Mouse (Mus musculus): ENCODE measurements around the gene Abcc8. TPM values are rescaled to one million over a fixed set of nuclear protein-coding genes. Genes with fewer than 3 reads are reported as not detected.
A peak's percentile ranks its signal among the peaks of the same experiment; 100 is the strongest.

Gene Abcc8
- polyA plus RNA-seq (2012; rRNA removed): 57.1 and 64.5 TPM in 2 replicates

GRCm38 (mm10) chr7:46179431-46180275 is at the start of gene Abcc8:
Gene Abcc8 (minus strand): TSS chr7:46180033.
- TF ChIP-seq POLR2A (IDR thresholded peaks at IDR 0.05; ENCODE audit: borderline replicate concordance, insufficient read depth, low read length): peak; percentile 77
- TF ChIP-seq CTCF (IDR thresholded peaks at IDR 0.05; ENCODE audit: borderline replicate concordance, insufficient read depth, low read depth, low read length): no peak
- peak; percentile 71 to 76 for DNase-seq
- H3K27ac ChIP-seq (ENCODE audit: insufficient read depth, low read length): peak within 1 kb of the TSS; percentile 51
- H3K4me1 ChIP-seq (ENCODE audit: control insufficient read depth, insufficient read depth, low read length): peaks cover 21% of the 10 kb centered on the region
- no peaks in the 10 kb centered on the region for H3K27me3 ChIP-seq (ENCODE audit: control insufficient read depth, insufficient read depth, low read length)
- 1% methylated on average over 75 of the region's 75 CpGs for WGBS
- H3K4me3 ChIP-seq (replicated peaks; ENCODE audit: insufficient read depth, low read depth, low read length): peak within 1 kb of the TSS; percentile 68

DNA sequence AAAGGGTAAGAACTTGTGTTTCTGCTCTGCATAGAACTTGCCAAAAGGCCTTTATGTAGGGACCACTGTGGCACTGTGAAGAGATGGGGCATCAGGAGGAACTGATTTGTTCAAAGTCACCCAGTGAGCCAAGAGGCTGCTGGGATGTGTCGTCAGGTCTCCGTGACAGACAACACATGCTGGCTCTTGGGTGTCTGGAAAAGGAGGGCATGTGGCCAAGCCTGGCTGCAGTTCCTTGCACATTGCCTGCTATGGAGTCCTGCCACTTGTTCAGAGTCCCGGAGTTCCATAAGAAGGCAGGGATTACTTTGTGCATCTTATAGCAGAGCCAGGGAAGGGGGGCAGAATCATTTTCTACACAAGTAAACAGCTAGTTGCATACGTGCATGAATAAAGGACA is 47.1 kb upstream of the Abcc8 start:
- Histone ChIP-seq H3K27me3 (ENCODE audit: control insufficient read depth, insufficient read depth, low read length) (no peaks in the 10 kb centered on the region), H3K27ac (ENCODE audit: insufficient read depth, low read length) (no peak overlapping the region), H3K4me3 (replicated peaks; ENCODE audit: insufficient read depth, low read depth, low read length) (no peak overlapping the region), H3K4me1 (ENCODE audit: control insufficient read depth, insufficient read depth, low read length) (peaks cover 3% of the 10 kb centered on the region; the same call in 1 of the 2 replicates)
- no peak for TF ChIP-seq CTCF (IDR thresholded peaks at IDR 0.05; ENCODE audit: borderline replicate concordance, insufficient read depth, low read depth, low read length)
- no peak for TF ChIP-seq POLR2A (IDR thresholded peaks at IDR 0.05; ENCODE audit: borderline replicate concordance, insufficient read depth, low read length)
- DNase-seq: peak; percentile 59 to 76
- 19% methylated on average over 4 of the region's 4 CpGs for WGBS

GRCm38 (mm10) chr7:46226253-46226652 is 46.4 kb upstream of the Abcc8 start:
- H3K27me3 ChIP-seq (ENCODE audit: control insufficient read depth, insufficient read depth, low read length): no peaks in the 10 kb centered on the region
- H3K4me1 ChIP-seq (ENCODE audit: control insufficient read depth, insufficient read depth, low read length): peaks cover 3% of the 10 kb centered on the region; the same call in 1 of the 2 replicates
- DNase-seq: peak; percentile 52 to 61
- 40% methylated on average over 7 of the region's 7 CpGs for WGBS
- TF ChIP-seq POLR2A (IDR thresholded peaks at IDR 0.05; ENCODE audit: borderline replicate concordance, insufficient read depth, low read length): no peak
- peak; percentile 74 for TF ChIP-seq CTCF (IDR thresholded peaks at IDR 0.05; ENCODE audit: borderline replicate concordance, insufficient read depth, low read depth, low read length)
- no peak overlapping the region for H3K4me3 ChIP-seq (replicated peaks; ENCODE audit: insufficient read depth, low read depth, low read length)
- H3K27ac ChIP-seq (ENCODE audit: insufficient read depth, low read length): no peak overlapping the region

DNA sequence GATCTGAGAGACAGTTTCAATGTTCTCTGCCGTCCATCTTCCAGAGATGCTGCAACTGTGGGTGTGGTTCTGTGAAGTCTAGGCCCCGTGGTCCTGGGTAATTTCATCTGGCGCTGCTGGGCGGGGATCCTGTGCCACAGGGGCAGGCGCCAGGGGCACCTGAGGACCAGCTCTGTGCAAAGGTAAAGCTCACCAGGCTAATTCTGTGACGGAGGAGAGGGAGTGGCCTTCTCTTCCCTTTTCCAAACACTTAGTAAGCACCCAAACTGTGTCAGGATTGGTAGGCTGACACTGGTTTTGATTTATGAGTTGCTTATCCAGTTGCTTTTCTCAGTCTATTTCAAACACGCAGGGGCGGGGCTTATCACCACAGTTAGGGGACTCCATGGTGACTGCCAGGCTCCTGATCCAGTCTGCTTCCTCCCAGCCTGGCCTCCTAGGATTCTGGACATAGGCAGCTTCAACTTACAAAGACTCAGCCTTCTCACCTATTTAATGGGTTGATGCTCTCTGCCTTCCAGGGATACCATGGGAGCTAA is 40.8 kb upstream of the Abcc8 start:
- no peak overlapping the region for H3K27ac ChIP-seq (ENCODE audit: insufficient read depth, low read length)
- TF ChIP-seq CTCF (IDR thresholded peaks at IDR 0.05; ENCODE audit: borderline replicate concordance, insufficient read depth, low read depth, low read length): no peak
- no peak for TF ChIP-seq POLR2A (IDR thresholded peaks at IDR 0.05; ENCODE audit: borderline replicate concordance, insufficient read depth, low read length)
- no peak for DNase-seq
- H3K27me3 ChIP-seq (ENCODE audit: control insufficient read depth, insufficient read depth, low read length): no peaks in the 10 kb centered on the region
- H3K4me3 ChIP-seq (replicated peaks; ENCODE audit: insufficient read depth, low read depth, low read length): no peak overlapping the region
- WGBS: 87% methylated on average over 8 of the region's 8 CpGs
- no peaks in the 10 kb centered on the region for H3K4me1 ChIP-seq (ENCODE audit: control insufficient read depth, insufficient read depth, low read length)

GRCm38 (mm10) chr7:46218415-46218814 is 38.6 kb upstream of the Abcc8 start:
- no peak for TF ChIP-seq CTCF (IDR thresholded peaks at IDR 0.05; ENCODE audit: borderline replicate concordance, insufficient read depth, low read depth, low read length)
- no peak for TF ChIP-seq POLR2A (IDR thresholded peaks at IDR 0.05; ENCODE audit: borderline replicate concordance, insufficient read depth, low read length)
- 38% methylated on average over 11 of the region's 11 CpGs for WGBS
- DNase-seq: no peak

GRCm38 (mm10) chr7:46216481-46216880 is 36.6 kb upstream of the Abcc8 start:
- Histone ChIP-seq H3K27me3 (ENCODE audit: control insufficient read depth, insufficient read depth, low read length) (no peaks in the 10 kb centered on the region), H3K4me3 (replicated peaks; ENCODE audit: insufficient read depth, low read depth, low read length) (no peak overlapping the region), H3K4me1 (ENCODE audit: control insufficient read depth, insufficient read depth, low read length) (no peaks in the 10 kb centered on the region), H3K27ac (ENCODE audit: insufficient read depth, low read length) (no peak overlapping the region)
- WGBS: 34% methylated on average over 2 of the region's 2 CpGs
- DNase-seq: no peak
- TF ChIP-seq CTCF (IDR thresholded peaks at IDR 0.05; ENCODE audit: borderline replicate concordance, insufficient read depth, low read depth, low read length): no peak
- no peak for TF ChIP-seq POLR2A (IDR thresholded peaks at IDR 0.05; ENCODE audit: borderline replicate concordance, insufficient read depth, low read length)

More at GRCm38 (mm10) chr7:46218415-46218814, 38.6 kb upstream of the Abcc8 start:
- Histone ChIP-seq H3K27me3 (ENCODE audit: control insufficient read depth, insufficient read depth, low read length) (no peaks in the 10 kb centered on the region), H3K4me3 (replicated peaks; ENCODE audit: insufficient read depth, low read depth, low read length) (no peak overlapping the region), H3K27ac (ENCODE audit: insufficient read depth, low read length) (no peak overlapping the region), H3K4me1 (ENCODE audit: control insufficient read depth, insufficient read depth, low read length) (no peaks in the 10 kb centered on the region)

- no peak for TF ChIP-seq CTCF (IDR thresholded peaks at IDR 0.05; ENCODE audit: borderline replicate concordance, insufficient read depth, low read depth, low read length)
- TF ChIP-seq POLR2A (IDR thresholded peaks at IDR 0.05; ENCODE audit: borderline replicate concordance, insufficient read depth, low read length): no peak
- no peaks in the 10 kb centered on the region for H3K27me3 ChIP-seq (ENCODE audit: control insufficient read depth, insufficient read depth, low read length)
Observed at GRCm38 (mm10) chr7:46210276-46210675, 30.4 kb upstream of the Abcc8 start.

GRCm38 (mm10) chr7:46208131-46208530 is 28.3 kb upstream of the Abcc8 start:
- Histone ChIP-seq H3K27me3 (ENCODE audit: control insufficient read depth, insufficient read depth, low read length) (no peaks in the 10 kb centered on the region), H3K27ac (ENCODE audit: insufficient read depth, low read length) (no peak overlapping the region), H3K4me1 (ENCODE audit: control insufficient read depth, insufficient read depth, low read length) (no peaks in the 10 kb centered on the region), H3K4me3 (replicated peaks; ENCODE audit: insufficient read depth, low read depth, low read length) (no peak overlapping the region)
- no peak for DNase-seq
- WGBS: 87% methylated on average over 8 of the region's 8 CpGs
- no peak for TF ChIP-seq CTCF (IDR thresholded peaks at IDR 0.05; ENCODE audit: borderline replicate concordance, insufficient read depth, low read depth, low read length)
- TF ChIP-seq POLR2A (IDR thresholded peaks at IDR 0.05; ENCODE audit: borderline replicate concordance, insufficient read depth, low read length): no peak

More at GRCm38 (mm10) chr7:46210276-46210675, 30.4 kb upstream of the Abcc8 start:
- H3K27ac ChIP-seq (ENCODE audit: insufficient read depth, low read length): no peak overlapping the region
- no peak overlapping the region for H3K4me3 ChIP-seq (replicated peaks; ENCODE audit: insufficient read depth, low read depth, low read length)
- 87% methylated on average over 6 of the region's 6 CpGs for WGBS
- H3K4me1 ChIP-seq (ENCODE audit: control insufficient read depth, insufficient read depth, low read length): no peaks in the 10 kb centered on the region
- DNase-seq: no peak

All from cerebellum, adult 2 months (tissue).